Mouse (Mus musculus) layer of hippocampus, adult 18-20 months (tissue): ENCODE results near the gene 5830473C10Rik. TPM values are rescaled to one million over a fixed set of nuclear protein-coding genes. Genes with fewer than 3 reads are reported as not detected.
A peak's percentile ranks its signal among the peaks of the same experiment; 100 is the strongest.

Experiments used
- DNase-seq, 2 experiments: peaks; one replicate each; pipeline ENCODE4 v3.0.0; 2022; ENCODE audit warnings: low spot score in 2 of 2
- long read RNA-seq: library from polyadenylated mRNA; stranded (forward); transcript quantifications from one replicate; pipeline ENCODE4 v2.0.0, GENCODE M21; 2021
- total RNA-seq, 2 experiments: library from RNA; stranded (reverse); gene quantifications; 2 replicates each; pipeline ENCODE4 v1.2.3; 2021

5830473C10Rik gene
- total RNA-seq: not detected
- long read RNA-seq, partial matches to known transcripts: 0 of 1 reads
- long read RNA-seq, other reads (novel, unspliced or antisense): 1 of 1 reads

DNA sequence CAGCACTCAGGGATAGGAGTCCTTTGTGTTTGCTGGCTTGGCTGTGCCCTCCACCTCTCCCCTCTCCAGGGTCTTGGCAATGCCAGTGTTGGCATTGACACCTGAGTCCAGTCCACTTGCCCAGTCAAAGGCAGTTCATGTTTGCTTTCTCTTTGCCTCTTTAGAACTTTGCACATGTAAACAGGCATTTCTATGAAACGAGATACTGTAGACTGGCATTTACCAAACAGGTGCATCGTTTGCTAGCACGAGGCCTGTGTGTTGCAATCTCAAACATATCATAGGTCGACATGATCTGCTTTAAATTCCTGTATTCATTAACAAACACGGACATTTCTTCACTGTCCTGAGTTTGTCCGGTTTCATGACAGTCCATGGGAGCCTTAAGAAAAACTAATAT is at the start of gene 5830473C10Rik:
Gene 5830473C10Rik, plus strand, starts transcription at position 365 of the 400 bp plus-strand sequence.
- DNase-seq: no peak

DNA sequence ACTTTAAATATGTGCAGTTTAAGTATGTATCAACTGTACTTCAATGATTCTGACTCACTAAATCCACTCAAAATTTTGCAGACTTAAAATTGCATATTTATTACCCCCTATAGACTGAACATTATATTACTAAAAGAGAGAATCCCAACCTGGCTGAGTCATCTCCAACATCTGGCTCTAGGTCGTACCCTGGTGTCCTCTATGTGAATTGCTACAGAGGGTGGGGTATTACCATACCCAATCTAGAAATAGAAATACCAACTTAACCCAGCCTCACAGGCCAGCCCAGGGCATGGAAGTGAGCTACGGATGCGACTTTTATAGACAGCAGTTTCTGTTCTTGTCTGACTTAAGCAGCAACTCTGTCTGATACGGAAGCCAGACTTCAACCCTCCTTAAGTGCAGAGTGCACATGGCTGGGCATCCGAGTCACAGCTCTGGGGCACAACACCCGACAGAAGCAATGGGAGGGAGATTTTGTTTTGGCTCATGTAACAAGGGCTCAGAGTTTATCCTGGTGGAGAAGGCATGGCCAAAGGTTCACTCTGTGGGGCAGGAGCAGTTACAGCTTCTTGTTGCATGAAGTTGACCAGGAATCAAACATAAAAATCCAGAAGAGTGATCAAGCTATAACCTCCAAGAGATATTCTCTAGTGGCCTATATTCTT is 48.5 kb upstream of the 5830473C10Rik start:
- DNase-seq: peak in 1 of 2 experiments; percentile 13

DNA sequence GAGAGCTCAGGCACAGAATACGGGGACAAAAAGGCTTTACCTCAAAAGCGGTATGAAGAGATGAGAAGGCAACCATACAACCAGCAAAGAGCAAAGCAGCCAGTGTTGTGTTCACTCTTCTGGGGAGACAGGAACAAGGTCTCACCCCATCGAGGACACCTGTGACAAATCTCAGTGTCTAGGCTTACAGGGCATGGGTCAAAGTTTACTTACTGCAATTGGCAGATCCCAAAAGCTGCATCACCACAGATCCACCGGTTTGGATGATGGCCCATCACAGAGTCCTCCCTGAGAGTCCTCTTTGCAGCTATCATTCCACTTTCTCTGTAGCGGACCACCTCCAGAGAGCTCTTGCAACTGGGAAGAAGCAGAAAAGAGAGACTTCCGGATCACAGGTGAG is 45.3 kb upstream of the 5830473C10Rik start:
- DNase-seq: no peak

DNA sequence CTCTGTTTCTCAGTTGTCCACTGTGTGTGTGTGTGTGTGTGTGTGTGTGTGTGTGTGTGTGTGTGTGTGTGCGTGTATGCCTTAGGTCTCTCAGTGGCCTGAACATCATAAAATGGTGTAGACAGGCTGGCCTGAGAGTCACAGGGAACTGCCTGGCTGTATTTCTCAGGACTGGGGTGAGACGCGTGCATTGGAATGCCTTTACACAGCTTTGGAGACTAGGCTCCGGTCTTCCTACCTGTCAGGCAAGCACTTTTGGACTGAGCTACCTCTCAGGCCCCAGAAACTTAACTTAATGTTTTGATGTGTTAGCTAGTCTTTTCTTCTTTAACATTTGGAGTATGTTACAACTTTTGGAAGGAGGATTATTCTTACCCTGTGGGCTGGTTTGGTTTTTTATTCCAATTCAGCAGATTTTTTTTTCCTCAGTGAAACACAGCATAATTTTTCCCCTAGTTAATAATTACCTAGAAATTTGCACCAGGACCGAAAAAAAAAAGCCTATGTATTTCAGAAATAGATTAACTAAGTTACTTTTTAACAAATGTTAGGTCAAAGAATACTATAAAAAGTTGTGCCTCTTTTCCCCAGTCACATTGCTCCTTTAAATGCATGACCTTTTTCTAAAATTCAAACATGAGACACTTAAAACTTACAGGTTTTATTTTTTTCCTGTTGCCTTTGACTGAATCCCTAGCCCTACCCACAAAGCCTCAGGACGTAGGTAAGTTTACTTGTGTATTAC is 42.4 kb upstream of the 5830473C10Rik start, which contains the start of gene Afm:
Gene Afm, plus strand, starts transcription at position 577 of the 745 bp plus-strand sequence.
- no peak for DNase-seq

DNA sequence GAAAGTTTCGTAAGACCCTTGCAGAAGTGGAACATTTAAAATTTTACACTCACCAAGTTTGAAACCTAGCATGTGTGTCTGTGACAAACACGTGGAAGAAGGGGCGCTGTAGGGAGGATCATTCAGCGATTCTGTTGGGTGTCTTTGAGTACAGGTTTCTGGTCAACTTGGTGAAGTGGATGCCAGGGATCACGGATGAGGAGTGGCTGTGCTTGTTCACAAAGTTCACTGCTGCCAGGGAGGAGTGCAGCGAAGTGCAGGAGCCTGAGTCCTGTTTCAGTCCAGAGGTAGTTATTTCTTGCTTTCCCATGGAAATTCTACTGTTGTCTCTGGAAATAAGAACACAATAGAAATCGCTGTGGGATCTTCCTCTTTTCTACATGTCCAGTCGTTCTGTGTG is 9.7 kb upstream of the 5830473C10Rik start:
- no peak for DNase-seq

DNA sequence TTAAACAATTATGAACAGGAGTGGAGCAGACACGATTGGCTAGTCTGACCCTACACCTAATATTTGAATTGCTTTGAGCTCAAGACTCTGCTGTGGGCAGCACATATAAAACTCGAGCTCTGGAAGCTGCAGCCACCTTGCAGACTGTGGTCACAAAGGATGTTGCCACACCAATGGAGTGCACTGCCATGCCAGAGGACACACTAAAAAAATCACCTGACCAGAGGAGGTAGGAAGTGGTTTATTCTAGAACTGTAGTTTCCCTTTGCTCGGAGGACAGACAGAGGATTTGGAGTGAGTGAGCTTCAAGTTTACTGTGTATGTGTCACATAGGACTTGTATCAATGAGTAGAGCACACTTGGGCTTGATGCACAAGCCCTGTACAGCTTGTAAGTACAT is 4.9 kb upstream of the 5830473C10Rik start:
- DNase-seq: no peak

DNA sequence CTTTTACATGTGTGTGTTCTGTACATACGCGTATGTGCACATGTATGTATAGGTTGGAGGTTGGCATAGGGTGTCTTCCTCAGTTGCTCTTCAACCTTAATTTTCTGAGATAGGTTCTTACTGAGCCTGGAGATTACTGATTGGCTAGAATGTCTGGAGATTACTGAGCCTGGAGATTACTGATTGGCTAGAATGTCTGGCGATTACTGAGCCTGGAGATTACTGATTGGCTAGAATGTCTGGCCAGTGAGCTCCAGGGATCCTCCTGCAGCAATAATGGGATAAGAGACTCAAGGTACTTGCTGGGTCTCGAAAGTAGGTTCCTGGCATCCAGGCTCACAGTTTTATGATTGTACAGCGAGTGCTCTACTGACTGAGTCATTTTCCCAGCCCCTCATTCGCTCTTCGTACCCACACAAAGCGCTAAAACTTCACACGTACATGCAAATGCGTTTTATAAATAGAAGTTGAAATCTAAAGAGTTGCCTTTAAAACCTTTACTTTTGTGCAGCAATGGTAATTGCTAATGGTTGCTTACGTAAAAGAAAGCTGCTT is 891 bp downstream of the 5830473C10Rik start:
- peak in 1 of 2 experiments; percentile 13 for DNase-seq

DNA sequence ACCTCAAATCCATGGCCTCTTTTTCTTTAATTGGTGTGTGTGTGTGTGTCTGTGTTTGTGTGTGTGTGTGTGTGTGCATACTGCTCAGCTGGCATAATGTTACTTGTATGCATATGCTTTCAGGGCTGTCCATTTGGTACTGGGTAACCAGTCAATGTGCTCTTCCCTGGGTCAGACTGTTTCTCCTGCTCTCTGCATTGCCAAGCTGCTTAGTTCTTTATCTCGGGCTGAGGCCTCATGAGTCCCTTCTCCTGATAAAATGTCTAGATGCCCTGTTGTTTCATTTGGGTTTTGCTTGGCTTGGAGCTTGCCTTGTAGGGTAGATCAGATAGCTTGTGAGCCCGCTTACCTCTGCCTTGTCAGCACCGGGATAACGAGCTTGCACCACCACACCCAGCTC is 2.0 kb downstream of the 5830473C10Rik start:
- DNase-seq: no peak

DNA sequence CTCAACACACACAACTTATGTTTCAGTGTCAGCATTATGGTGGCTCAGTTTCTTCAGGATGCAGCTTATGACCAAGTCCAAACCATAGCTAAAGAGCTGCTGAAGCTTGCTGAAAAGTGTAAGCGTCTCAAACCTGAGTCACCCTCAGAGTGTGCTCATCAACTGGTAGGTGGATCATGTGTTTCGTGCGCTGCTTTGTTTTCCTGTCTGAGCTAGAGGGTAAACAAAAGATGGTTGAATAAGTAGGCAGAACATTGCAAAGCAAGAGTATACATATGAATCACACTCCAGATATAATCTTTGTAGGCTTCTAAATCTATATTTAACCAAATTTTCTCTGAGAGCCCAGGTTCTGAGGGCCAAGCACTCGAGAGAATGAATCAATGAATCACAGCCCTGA is 3.3 kb downstream of the 5830473C10Rik start:
- peak in 1 of 2 experiments; percentile 24 for DNase-seq

DNA sequence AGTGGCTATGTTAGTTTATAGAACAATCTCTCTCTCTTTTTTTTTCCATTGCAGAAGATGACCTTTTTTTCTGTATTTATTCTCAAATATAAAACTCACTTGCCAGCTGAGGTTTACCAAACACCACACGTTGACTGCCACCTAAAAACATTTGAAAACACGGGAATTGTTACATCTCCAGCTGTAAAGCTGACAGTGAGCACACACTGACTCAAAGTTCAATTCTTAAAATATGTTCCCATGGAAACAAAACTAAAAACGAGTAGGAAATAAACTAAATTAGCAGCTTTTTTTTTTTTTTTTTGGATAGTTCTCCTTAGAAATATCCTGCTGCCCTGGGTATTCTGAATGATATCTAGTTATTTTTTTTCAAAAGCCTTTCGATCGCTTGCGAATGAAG is 4.3 kb downstream of the 5830473C10Rik start:
- peak in 1 of 2 experiments; percentile 10 for DNase-seq

DNA sequence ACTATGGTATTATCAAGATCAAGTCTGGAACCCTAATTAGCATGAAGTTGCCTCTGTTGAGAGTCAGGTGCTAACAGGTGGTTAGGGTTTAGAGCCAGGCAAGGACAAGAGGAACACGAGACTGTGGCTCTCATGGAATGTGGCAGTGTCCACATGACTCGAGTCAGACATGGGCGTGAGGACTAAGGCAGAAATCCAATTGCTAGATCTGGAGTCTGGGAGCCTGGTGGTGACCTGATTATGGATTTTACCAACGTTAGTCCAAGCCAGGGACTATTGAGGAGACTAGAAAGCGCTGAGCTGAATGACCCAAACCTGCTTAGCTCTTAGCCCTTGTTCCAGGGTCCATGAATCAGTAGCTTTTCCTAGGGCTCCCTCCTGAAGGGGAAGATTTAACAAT is 6.9 kb downstream of the 5830473C10Rik start:
- DNase-seq: no peak

DNA sequence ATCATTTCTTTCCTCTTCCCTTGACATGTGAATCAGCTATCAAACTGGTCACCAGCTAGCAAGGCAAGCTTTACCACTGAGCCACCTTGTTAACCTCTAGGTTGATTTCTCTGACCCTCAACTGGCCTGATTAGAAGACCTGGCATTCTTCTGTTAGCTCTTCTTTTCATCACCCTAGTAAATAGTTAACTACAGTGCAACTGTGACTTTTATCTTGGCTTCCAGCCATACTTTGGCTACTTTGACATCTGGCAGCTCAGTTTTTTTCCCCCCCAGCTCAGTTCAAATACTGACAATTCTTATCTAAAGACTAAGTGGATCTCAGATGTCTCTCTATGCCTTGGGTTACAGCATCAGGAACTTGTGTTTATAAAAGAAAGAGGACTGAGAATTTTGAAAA is 7.4 kb downstream of the 5830473C10Rik start:
- no peak for DNase-seq

DNA sequence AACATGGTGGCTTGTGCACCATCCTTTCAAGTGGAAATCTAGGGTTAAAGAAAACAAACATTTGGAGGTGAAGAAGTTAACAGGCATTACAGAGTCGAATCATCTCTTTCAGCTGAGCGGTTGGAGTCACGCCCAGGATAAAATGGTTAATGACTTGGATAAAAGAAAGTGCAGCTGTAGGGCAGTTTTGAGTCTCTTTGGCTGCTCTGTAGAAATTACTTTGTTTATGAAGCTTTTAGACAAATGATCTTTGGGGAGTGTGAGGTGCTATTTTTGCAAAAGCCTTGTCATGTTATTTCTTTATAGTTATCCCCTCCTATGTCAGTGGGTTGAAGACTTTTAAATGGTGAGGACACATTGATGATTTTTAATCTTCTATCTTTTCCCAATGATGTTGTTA is 10.3 kb downstream of the 5830473C10Rik start:
- no peak for DNase-seq

DNA sequence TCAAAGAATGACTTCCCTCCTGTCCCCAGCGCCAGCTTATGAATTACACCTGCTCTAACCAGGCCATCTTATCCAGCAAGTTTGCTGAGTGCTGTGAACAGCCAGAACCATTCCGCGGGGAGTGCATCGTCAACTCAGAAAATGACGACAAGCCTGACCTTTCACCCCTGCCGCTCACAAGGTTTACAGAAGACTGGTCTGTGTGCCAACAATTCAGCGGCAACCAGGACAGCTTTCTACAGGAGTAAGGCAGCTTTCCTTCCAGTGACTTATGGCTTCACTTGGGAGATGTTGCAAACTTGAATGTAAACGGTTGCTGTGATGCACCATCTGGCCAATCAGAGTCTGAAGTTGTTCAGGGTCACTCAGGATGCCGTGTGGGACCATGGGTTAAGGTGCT is 16.8 kb downstream of the 5830473C10Rik start:
- DNase-seq: no peak

DNA sequence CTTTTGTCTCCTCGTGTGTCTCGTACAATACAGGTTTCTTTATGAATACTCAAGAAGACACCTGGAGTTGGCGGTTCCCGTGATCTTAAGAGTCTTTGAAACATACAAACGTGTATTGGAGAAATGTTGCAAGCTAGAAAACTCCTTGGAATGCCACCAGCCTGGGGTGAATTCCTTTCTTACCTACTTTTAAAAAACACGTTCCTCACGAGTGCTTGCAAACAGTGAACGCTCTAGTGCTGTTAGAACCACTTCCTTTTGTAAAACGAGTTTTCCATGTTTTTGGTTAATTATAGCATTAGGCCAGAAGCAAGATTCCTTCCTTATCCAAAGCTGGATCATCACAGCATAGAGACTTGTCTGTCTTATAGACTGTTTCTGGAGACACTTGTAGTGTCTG is 18.6 kb downstream of the 5830473C10Rik start:
- no peak for DNase-seq

DNA sequence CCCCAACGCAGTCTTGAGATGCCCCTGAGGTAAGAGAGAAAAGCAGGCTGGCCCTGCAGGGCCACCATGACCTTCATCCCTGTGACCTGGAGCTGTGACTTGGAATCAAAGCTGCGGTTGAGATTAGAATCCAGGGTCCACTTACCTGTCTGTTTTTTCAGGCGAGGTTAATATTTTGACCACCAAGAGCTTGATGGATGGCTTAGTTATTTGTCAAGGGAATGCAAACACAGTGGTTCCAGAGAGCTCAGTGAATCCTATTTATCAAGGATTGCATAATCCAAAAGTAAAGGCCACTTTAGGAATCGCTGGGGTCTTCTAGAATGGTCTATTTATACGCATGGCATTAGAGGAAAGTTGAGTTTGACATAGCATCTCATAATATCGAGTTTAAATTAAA is 21.3 kb downstream of the 5830473C10Rik start:
- DNase-seq: no peak

DNA sequence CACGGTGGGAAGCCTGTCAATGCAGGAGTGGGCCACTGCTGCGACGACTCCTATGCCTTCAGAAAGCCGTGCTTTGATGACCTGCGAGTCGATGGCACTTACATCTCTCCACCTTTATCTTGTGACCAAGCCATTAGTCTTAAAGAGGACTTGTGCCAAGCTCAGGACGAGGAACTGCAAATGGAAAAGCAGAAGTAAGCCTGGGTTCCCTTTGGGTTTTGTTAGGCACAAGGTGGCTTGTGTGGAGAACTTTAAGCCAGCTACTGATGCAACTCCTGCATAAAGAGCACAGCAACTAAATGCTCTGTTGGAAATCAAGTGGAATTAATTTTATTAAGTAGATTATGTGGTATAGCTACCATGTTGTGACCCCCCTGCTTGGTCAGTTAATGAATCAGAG is 23.9 kb downstream of the 5830473C10Rik start:
- no peak for DNase-seq

DNA sequence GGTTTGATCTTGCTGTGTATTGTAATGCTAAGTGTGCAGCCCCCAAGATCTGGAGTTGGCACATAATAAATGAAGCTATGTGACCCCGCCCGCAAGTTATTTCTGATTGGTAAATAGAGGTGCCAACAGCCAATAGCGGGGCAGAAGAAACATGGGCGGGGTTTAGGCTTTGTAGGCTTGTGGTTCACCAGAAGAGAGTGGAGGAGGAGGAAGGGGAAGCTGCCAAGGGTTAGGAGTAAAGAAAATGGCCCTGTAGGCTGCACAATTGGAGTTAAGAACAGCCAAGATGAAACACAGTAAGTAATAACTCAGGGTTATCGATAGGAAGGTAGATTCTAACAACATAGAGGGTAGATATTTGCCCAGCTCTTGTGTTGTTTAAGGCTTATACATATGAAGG is 25.6 kb downstream of the 5830473C10Rik start:
- no peak for DNase-seq

DNA sequence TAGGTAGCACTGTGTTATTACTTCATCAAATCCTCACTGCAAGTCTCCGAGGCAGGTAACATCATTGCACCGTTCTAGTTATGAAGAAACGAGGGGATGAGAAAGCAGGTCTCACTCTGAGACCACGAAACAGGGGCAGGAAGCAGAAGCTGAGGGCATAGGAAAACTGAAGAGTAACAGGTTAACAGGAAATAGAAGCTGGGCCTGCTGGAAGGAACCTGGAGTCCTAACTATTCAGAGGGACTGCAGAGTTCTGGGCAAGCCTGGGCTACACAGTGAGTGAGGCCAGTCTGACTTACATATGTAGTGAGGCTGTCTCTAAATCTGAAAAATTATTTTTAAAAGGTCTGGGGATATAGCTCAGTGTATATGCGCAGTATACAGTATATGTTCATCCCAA is 27.2 kb downstream of the 5830473C10Rik start:
- no peak for DNase-seq

DNA sequence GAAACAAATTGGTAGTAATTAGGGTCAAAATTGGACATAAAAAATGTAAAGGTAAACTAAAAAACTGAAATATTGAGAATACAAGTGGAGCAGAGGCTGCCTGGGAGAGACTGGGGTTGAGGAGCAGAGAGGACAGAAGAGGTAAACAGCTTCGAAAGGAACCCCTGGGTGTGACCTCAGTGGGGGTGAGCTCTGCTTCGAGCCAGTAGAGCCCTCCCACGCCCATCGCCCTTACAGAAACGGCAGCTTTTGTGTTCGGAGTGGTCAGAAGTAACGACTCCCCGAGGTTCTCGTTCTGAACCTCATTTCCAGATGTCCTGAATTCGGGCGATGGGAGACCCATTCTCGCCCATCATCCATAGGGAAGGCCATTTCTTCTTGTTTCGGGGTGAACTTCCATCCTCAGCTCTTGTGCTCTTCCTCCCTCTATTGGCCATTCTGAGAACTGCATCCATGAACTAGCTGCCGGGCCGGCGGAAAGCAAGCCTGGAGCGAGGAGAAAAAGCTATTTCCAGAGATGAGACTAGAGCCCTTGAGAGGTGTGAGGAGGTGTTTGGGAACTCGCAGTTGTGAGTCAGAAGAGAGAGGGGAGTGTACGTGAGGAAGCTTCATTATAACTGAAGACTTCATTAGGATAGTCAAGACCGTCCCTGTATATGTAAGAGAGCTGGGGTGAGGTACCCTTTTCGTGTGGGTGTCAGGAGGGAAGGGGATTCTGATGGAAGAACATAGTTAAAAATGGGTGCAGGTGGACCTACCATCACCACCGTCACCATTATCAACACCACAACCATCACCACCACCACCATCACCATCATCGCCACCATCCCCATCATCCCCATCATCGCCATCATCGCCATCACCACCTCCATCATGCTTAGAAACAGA is 28.0 kb downstream of the 5830473C10Rik start:
- DNase-seq: peak; percentile 81 to 92

DNA sequence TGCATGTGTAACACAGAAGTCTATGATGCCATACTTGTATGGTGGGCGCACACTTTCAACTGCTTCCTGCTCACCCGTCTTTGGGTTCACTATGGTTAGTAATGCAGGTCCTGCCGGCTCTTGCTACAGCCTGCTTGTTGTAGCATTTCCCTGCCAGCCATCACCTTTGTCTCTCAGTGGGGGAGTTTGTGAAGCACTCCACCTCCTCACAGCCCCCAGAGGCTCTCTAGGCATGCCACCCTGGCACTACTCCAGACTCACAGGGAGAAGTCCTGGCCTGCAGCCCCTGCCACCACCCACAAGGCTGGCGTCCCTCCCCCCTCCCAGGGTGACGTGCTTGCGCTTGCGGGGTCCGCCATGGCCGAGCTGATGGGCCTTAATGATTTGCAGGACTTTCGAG is 29.8 kb downstream of the 5830473C10Rik start:
- DNase-seq: no peak
